Comparison of ENCODE assay signal across 25 mouse cellular contexts in the genomic region with DNA sequence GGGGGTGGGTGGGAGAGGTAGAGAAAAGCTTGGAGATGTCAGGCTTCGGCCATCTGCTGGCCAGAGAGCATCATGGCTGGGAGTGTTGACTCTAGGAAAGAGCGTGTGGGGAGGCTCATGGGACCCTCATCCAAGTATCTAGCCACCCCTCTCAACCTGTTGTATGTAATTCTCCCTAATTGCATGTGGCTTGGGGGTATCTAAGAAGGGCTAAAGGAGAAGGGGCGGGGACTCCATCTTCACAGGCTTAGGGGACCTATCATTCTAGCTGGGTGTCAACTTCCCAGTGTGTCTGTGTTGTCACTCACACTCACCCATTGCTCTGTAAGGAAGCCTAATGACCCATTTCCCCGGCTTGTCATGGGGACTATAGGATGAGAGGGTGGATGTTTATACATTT. TPM values are rescaled to one million over a fixed set of nuclear protein-coding genes. Genes with fewer than 3 reads are reported as not detected.
DNase-seq lines count a peak whose midpoint lies in the region; ATAC-seq and TF ChIP-seq lines count a peak whose summit lies in the region.
"Had no signal": no experiment of that assay in that cellular context is flagged by ENCODE, and none has a peak within 500 bp of the region (broad histone marks: within the 10 kb centered on the region; RNA-seq: fewer than 3 reads in every experiment).

No protein-coding gene starts in this region.

- TF ChIP-seq CTCF in lung, adult 2 months (IDR thresholded peaks at IDR 0.05; ENCODE audit: insufficient read depth, low read length) = peak; percentile 21; the same call in 1 of the 2 replicates

- 73% methylated on average over 4 of the region's 4 CpGs for WGBS in lung, adult 2 months

- TF ChIP-seq POLR2A in lung, adult 2 months (IDR thresholded peaks at IDR 0.05; ENCODE audit: borderline replicate concordance, extremely low read depth, low read depth, low read length) = no peak

- DNase-seq in adrenal gland, postnatal 10 days = peak; percentile 32
- no peak for DNase-seq in adrenal gland, adult 18-20 months (ENCODE audit: low spot score in 2 of 2)
- DNase-seq in lung, adult 2 months = no peak
- no peak for DNase-seq in lung, postnatal 10 days
- peak; percentile 10 for DNase-seq in A20 (ENCODE audit: low read depth, low spot score)
- DNase-seq in spleen, postnatal 4 days (ENCODE audit: low spot score in 2 of 2) = no peak
- DNase-seq: cerebellum, adult 2 months; cerebellum, postnatal 10 days; embryo, embryonic 11 days; gastrocnemius, adult 2 months; gastrocnemius, postnatal 25 days; heart, adult 11 months; heart, postnatal 36 days had no signal

- H3K4me3 ChIP-seq in lung, adult 2 months (replicated peaks; ENCODE audit: extremely low read depth, low read depth, low read length) = no peak overlapping the region
- H3K4me3 ChIP-seq: embryonic facial prominence, embryonic 15.5 days; erythroblast, embryonic 14.5 days; forebrain, embryonic 10.5 days; gastrocnemius, adult 2 months; heart, embryonic 13.5 days had no signal

- peak; percentile 16 for ATAC-seq in megakaryocyte progenitor cell, adult 5-6 weeks (replicated peaks; ENCODE audit: poor library complexity)
- ATAC-seq: activated CD4-positive, CD25-positive, alpha-beta regulatory T cell, adult 4 months; forebrain, embryonic 14.5 days; hindbrain, embryonic 16.5 days; Patski had no signal

- H3K4me1 ChIP-seq in lung, adult 2 months (ENCODE audit: control insufficient read depth, insufficient read depth, low read length) = peaks cover 26% of the 10 kb centered on the region

RNA-seq across cellular contexts. Expression of gene Tlr9, which starts 9.4 kb away (rescaled TPM):
- 1 to 10 TPM; 1.2 to 1.5 TPM for total RNA-seq in adrenal gland, postnatal 10 days (2021)
- under 1 TPM; 0.63 to 0.83 TPM for total RNA-seq in adrenal gland, adult 18-20 months (2021)
- 6.0 and 6.4 TPM in 2 replicates for polyA plus RNA-seq in lung, adult 2 months (2012; rRNA removed)
- 2.2 and 4.5 TPM in 2 replicates for total RNA-seq in megakaryocyte progenitor cell, adult 5-6 weeks (2015)
- 0.37 and 0.46 TPM in 2 replicates for total RNA-seq in megakaryocyte progenitor cell, adult 5-6 weeks (2017)
- polyA plus RNA-seq: C2C12; embryonic facial prominence, embryonic 11.5 days; forebrain, embryonic 10.5 days; forebrain, embryonic 14.5 days; heart, embryonic 13.5 days; hindbrain, embryonic 11.5 days had no signal

RNA-seq across cellular contexts. Expression of gene Alas1, which starts 16.6 kb away (rescaled TPM):
- total RNA-seq in adrenal gland, postnatal 10 days (2021) = 1,000 to 10,000 TPM in 1 of 2 experiments, 100 to 1,000 TPM in 1; 940 to 1,609 TPM
- 1,000 to 10,000 TPM; 1,196 to 1,991 TPM for total RNA-seq in adrenal gland, adult 18-20 months (2021)
- polyA plus RNA-seq in lung, adult 2 months (2012; rRNA removed) = 443 and 458 TPM in 2 replicates
- 559 and 576 TPM in 2 replicates for total RNA-seq in megakaryocyte progenitor cell, adult 5-6 weeks (2015)
- 961 and 988 TPM in 2 replicates for total RNA-seq in megakaryocyte progenitor cell, adult 5-6 weeks (2017)

RNA-seq across cellular contexts. Expression of gene Twf2, which starts 28.9 kb away (rescaled TPM):
- 10 to 100 TPM; 38.5 to 58.6 TPM for total RNA-seq in adrenal gland, postnatal 10 days (2021)
- 10 to 100 TPM; 41.1 to 78.7 TPM for total RNA-seq in adrenal gland, adult 18-20 months (2021)
- polyA plus RNA-seq in lung, adult 2 months (2012; rRNA removed) = 60.9 and 69.0 TPM in 2 replicates
- total RNA-seq in megakaryocyte progenitor cell, adult 5-6 weeks (2015) = 45.1 and 46.4 TPM in 2 replicates
- total RNA-seq in megakaryocyte progenitor cell, adult 5-6 weeks (2017) = 67.5 and 80.6 TPM in 2 replicates

RNA-seq across cellular contexts. Expression of gene Ppm1m, which starts 32.3 kb away (rescaled TPM):
- total RNA-seq in adrenal gland, postnatal 10 days (2021) = 100 to 1,000 TPM; 119 to 129 TPM
- 100 to 1,000 TPM; 105 to 110 TPM for total RNA-seq in adrenal gland, adult 18-20 months (2021)
- polyA plus RNA-seq in lung, adult 2 months (2012; rRNA removed) = 60.7 and 67.3 TPM in 2 replicates
- 14.3 and 16.9 TPM in 2 replicates for total RNA-seq in megakaryocyte progenitor cell, adult 5-6 weeks (2015)
- 15.5 and 23.7 TPM in 2 replicates for total RNA-seq in megakaryocyte progenitor cell, adult 5-6 weeks (2017)

RNA-seq across cellular contexts. Expression of gene Poc1a, which starts 49.0 kb away (rescaled TPM):
- total RNA-seq in adrenal gland, postnatal 10 days (2021) = 1 to 10 TPM; 7.3 to 8.8 TPM
- total RNA-seq in adrenal gland, adult 18-20 months (2021) = 1 to 10 TPM; 3.2 to 4.3 TPM
- 5.7 and 7.9 TPM in 2 replicates for polyA plus RNA-seq in lung, adult 2 months (2012; rRNA removed)
- 38.9 and 50.1 TPM in 2 replicates for total RNA-seq in megakaryocyte progenitor cell, adult 5-6 weeks (2015)
- 33.2 and 43.8 TPM in 2 replicates for total RNA-seq in megakaryocyte progenitor cell, adult 5-6 weeks (2017)

Comparison
In these comparisons a context has a peak if more than half of its experiments do, and no peak if none do; other contexts are left out.
1. DNase-seq: peak in adrenal gland, postnatal 10 days (single experiment) and A20 (single experiment); none in adrenal gland, adult 18-20 months (0 of 2), lung, adult 2 months (single experiment), lung, postnatal 10 days (single experiment) and spleen, postnatal 4 days (0 of 2).